Mouse (Mus musculus) left cerebral cortex, postnatal 36 days (tissue): ENCODE measurements at regions not wholly inside any gene's neighbourhood (a gene's known extent, or its start where the extent isn't known, plus 50 kb on each side); places are given as distances from the start of the nearest gene placed in this dataset.

Experiments used
- DNase-seq, 2 experiments: peaks; one replicate each; pipeline ENCODE4 v3.0.0; 2021 to 2022; ENCODE audit warnings: low spot score in 2 of 2, mixed read lengths in 1 of 2
- intact Hi-C: fragments of 180-260 bp; cut with DNase I; formaldehyde crosslinking; loops from one replicate; pipeline ENCODE4 v1.15.1; 2025

DNA sequence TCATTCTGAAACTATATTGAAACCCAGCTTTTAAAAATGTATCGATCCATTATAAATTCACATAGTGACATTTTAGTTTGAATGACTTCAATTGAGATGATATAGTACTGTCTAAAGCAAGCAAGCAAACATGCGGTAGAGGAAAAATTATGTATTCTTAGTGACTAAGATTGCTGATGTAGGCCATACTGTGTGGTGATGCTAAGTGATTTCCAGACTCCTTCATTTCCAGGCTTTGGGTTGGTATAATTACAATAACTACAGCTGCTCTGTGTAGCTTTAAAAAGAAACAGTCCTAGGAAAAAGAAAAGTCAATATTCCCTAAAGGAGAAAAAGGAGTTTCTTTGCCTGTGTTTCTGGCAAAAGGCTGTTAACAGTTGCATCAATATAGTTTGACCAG is 175.0 kb downstream of the Rps12 start:
- no peak for DNase-seq
- intact Hi-C loops = loop anchor here (10.0 kb wide), 1 partner anchor 527 kb away; no protein-coding TSS in a partner anchor

- intact Hi-C loops = loop anchor here (2.0 to 10.0 kb wide), 2 partner anchors 494 to 526 kb away; no protein-coding TSS in a partner anchor
Observed at GRCm38 (mm10) chr10:23611183-23611582, 175.9 kb downstream of the Rps12 start.

DNA sequence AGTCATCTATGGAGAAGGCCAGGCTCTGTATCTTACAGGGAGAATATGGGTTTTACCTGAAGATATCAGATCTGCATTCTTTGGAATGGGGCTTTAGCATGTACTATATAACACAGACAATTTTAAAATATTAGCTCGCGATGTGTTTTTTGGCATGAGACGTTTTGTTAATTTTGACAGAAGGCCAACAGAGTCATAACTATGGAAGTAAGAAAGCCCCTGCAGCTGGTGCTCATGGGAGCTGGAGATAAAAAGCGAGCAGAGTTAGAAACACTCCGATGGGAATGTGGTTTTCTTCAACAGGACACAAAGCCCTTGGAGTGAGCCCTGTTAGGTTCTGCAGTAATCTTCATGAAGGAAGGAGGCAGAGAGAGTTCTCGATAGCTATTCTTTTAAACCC is 176.6 kb downstream of the Rps12 start:
- no peak for DNase-seq
- intact Hi-C loops = loop anchor here (2.0 to 10.0 kb wide), 2 partner anchors 494 to 526 kb away; no protein-coding TSS in a partner anchor

More at GRCm38 (mm10) chr10:23611183-23611582, 175.9 kb downstream of the Rps12 start:
- DNase-seq = peak; percentile 32 to 48

GRCm38 (mm10) chr10:23610046-23610445 is 177.0 kb downstream of the Rps12 start:
- intact Hi-C loops = loop anchor here (2.0 to 10.0 kb wide), 2 partner anchors 493 to 525 kb away; no protein-coding TSS in a partner anchor
- DNase-seq = no peak

DNA sequence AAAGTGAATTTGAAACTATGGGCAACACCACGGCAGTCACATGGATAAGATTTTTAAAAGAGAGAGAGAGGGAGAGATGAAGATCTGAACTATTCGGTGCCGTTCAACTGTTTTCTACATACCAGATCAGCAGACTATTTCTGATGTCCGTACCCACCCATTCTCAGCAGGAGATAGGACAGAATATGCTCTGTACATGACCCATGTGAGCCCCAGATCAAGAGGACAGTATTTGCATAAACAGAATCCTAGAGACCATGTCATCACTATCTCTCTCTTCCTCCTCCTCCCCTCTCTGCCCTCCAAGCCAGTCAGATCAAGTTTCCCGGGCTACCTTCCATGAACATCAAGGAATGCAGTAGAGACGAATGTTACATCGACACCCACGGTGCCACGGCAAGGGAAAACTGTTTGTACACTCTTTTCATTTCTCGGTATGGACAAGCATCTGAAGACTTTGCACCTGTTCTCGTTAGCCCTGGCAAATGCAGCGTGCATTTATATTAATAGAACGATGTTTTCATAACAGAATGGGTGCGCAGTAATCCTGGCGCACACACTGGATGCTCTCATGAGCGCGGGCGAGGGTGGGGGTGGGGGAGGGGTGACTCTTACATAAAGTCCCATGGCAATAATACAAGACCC is 177.7 kb downstream of the Rps12 start:
- intact Hi-C loops = loop anchor here (5.0 kb wide), 1 partner anchor 257 kb away; the partner anchor contains the start of gene Eya4
- DNase-seq = no peak

GRCm38 (mm10) chr10:23600701-23601100 is 186.4 kb downstream of the Rps12 start:
- intact Hi-C loops = no loop called here
- no peak for DNase-seq

DNA sequence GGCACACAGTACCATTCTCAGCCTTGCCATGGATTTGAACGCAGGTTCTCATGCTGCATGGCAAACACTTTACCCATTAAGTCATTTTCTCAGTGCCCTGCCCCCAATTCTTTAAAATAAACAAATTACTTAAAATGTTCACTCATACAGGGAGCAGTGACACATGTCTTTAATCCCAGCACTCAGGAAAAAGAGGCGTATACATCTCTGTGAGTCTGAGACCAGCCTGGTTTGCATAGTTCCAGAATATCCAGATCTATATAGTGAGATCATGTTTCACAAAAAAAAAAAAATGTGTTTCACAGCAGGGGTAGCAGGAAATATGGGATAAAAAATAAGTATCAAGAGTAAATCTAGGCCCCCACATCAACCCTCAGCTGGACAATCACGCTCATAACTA is 191.5 kb downstream of the Rps12 start:
- intact Hi-C loops = no loop called here

GRCm38 (mm10) chr10:23580230-23580629 is 206.8 kb downstream of the Rps12 start:
- intact Hi-C loops = no loop called here
- no peak for DNase-seq

More for the DNA sequence above, 191.5 kb downstream of the Rps12 start:
- no peak for DNase-seq

DNA sequence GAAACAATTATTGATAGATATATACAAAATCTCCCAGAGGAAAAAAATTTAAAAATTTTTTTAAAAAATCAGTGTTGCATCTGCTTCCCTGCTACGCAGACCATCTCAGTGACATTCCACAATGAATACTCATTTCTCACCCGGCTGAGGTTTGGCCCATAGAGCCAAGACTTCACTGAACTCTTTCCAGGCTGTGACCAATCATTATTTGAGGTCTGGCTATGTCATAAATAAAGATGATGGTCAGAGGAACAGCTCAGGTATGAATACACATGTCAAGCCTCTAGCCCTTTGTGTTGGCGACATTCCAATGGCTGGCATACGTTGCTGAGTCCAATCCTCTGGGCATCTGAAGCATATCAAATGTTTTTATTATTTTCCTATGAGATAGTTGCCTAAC is 216.1 kb downstream of the Rps12 start:
- intact Hi-C loops = no loop called here
- no peak for DNase-seq

GRCm38 (mm10) chr10:23569386-23569785 is 217.7 kb downstream of the Rps12 start:
- DNase-seq = no peak
- intact Hi-C loops = no loop called here

DNA sequence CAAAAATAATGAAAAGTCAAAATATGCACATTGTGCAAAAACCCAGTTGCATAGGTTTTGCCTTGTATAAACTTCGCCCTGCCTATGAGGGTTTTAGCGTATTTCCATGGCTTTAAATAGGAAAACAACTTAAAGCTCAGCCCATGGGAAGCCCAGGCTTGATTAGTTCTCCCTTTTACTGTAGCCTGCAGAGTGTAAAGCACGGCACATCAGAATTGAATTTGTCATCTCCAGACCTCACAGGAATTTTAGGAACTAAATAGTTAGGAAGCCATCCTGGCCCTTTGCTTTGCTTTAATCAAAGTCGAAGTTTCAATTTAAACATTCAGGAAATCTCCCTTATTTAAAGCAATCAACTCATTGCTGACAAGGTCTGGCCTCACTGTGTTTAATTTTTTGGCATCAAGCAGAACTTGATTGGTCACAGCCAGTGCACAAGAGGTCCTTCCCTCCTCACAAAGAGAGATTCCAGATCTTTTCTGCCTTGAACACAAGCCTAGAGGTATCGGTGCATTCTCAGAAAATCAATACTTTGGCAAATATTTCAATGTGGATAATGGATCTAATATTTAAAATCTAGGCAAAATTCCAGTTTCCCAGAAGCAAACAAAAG is 211.8 kb upstream of the Eya4 start:
- DNase-seq = no peak
- intact Hi-C loops = no loop called here

- intact Hi-C loops = no loop called here
- DNase-seq = no peak
Observed at GRCm38 (mm10) chr10:23559980-23560658, 209.5 kb upstream of the Eya4 start.

DNA sequence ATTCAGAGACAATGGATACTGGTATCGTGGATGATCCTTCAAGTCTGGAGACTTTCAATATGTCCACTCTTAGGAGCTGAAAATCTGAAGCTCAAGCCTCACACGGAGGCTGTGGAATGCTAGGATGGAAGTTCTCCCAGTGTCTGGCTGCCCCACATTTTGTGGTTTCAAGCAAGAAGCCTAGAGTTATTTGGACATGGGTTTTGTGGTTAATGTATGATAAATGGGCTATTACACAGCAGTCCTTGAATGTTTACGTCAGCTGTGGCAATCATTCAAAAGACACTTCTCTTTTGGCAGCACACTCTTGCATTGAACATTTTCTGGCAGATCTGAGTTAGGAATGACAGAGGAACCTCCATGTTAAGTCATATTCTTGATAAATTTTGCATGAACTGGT is 207.2 kb upstream of the Eya4 start:
- intact Hi-C loops = no loop called here

DNA sequence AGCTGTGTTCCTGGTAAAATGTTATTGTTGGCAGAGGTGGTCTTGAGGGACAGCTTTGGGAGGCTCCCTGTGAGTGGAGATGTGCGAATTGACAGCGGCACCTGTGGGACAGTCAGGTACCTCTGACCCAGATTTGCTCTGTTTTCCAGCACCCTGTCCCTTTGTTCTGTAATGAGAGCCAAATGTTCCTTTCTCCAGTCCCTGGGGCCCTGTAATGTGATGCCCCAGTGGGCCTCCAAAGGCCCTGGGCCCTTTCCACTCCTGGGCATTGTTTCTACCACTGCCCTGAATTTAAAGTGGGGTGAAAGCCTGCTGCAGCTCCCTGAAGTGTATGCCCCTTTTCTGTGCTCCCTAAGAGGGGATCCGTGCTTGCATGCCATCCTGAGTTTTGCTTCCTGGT is 198.6 kb upstream of the Eya4 start:
- no peak for DNase-seq
- intact Hi-C loops = no loop called here

More for the DNA sequence above, 207.2 kb upstream of the Eya4 start:
- DNase-seq = no peak

GRCm38 (mm10) chr10:23548322-23548721 is 197.7 kb upstream of the Eya4 start:
- intact Hi-C loops = no loop called here
- DNase-seq = no peak

- no peak for DNase-seq
- intact Hi-C loops = no loop called here
Observed at GRCm38 (mm10) chr10:23542712-23543111, 192.1 kb upstream of the Eya4 start.

DNA sequence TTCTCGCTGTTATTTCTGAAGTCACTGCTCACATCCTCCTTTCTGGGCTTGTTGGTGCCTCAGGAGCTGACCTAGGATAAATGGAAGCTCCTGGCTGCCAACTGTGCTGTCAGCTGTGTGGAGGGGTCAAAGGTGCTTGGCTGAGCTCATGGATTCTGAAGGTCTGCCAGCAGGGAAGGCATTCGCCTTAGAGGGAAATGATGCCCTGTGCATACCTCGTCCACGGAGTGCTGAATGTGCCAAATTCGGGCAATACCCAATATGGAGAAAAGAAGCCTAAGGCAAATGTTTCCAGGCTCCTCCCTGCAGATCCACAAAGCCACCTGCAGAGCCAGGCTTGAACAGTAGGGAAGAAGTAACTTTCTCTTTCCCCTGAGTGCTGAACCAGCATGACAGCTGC is 191.3 kb upstream of the Eya4 start:
- intact Hi-C loops = no loop called here
- no peak for DNase-seq

GRCm38 (mm10) chr10:23534636-23535035 is 184.1 kb upstream of the Eya4 start:
- intact Hi-C loops = no loop called here
- no peak for DNase-seq

DNA sequence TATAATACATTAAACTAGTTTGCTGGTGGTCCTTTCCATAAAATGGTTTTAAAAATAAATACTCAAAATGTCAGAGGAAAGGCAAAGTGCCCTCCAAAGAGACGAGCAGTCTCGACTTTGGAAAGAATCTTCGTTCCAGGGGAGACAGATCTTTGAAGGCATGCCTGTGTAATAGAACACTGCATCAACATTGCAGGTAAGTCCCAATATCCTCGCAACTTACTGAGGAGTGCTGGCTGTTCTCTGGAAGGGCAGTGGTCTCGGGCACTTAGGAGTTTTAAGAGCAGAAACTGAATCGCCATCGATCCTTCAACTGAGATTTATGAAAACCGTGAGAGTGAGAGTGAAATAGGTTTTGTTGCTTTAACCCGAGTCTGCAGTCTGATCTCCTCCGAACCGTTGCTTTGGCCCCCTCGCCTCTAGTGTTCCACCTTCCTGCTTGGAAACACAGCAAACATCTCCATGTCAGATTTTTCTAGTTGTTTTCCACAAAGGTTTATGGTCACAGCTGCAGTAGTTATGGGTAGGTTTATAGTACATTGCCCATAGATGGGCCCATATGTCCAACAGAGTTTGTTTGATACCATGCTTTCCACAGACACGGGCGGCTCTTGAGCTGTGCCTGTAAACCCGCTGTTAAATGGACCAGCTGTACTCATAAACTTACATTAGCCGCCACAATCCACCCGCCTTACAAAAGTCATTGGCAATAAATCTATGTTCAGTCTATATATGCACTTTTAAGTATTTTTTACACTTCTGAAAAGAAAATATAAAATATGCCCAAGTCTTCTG is 181.6 kb upstream of the Eya4 start:
- intact Hi-C loops = no loop called here

GRCm38 (mm10) chr10:23530715-23531114 is 180.1 kb upstream of the Eya4 start:
- intact Hi-C loops = no loop called here

More for the DNA sequence above, 181.6 kb upstream of the Eya4 start:
- DNase-seq = no peak

More at GRCm38 (mm10) chr10:23530715-23531114, 180.1 kb upstream of the Eya4 start:
- DNase-seq = no peak
